Mouse (Mus musculus): Measurements from ENCODE around the gene Brinp1. TPM values are rescaled to one million over a fixed set of nuclear protein-coding genes. Genes with fewer than 3 reads are reported as not detected.

The Brinp1 gene
- polyA plus RNA-seq, 1 experiment, result not detected

- Histone ChIP-seq H3K4me1 (ENCODE audit: control insufficient read depth, insufficient read depth, low read length) (no peaks in the 10 kb centered on the region), H3K4me3 (ENCODE audit: insufficient read depth, low read length) (no peak overlapping the region), H3K27ac (ENCODE audit: insufficient read depth, low read depth, low read length) (no peak overlapping the region)
- TF ChIP-seq CTCF (IDR thresholded peaks at IDR 0.05; ENCODE audit: low read depth, low read length) (no peak), POLR2A (IDR thresholded peaks at IDR 0.05; ENCODE audit: borderline replicate concordance, low read depth, low read length) (no peak)
Observed at GRCm38 (mm10) chr4:68767393-68767792, 186.8 kb downstream of the Brinp1 start.

GRCm38 (mm10) chr4:68765772-68766573, 188.2 kb downstream of the Brinp1 start:
- TF ChIP-seq POLR2A (IDR thresholded peaks at IDR 0.05; ENCODE audit: borderline replicate concordance, low read depth, low read length) (no peak), CTCF (IDR thresholded peaks at IDR 0.05; ENCODE audit: low read depth, low read length) (no peak)
- Histone ChIP-seq H3K4me1 (ENCODE audit: control insufficient read depth, insufficient read depth, low read length) (no peaks in the 10 kb centered on the region), H3K27ac (ENCODE audit: insufficient read depth, low read depth, low read length) (no peak overlapping the region), H3K4me3 (ENCODE audit: insufficient read depth, low read length) (no peak overlapping the region)

- no peaks in the 10 kb centered on the region for H3K4me1 ChIP-seq (ENCODE audit: control insufficient read depth, insufficient read depth, low read length)
- H3K4me3 ChIP-seq (ENCODE audit: insufficient read depth, low read length), result no peak overlapping the region
- no peak for TF ChIP-seq CTCF (IDR thresholded peaks at IDR 0.05; ENCODE audit: low read depth, low read length)
- TF ChIP-seq POLR2A (IDR thresholded peaks at IDR 0.05; ENCODE audit: borderline replicate concordance, low read depth, low read length), result no peak
- no peak overlapping the region for H3K27ac ChIP-seq (ENCODE audit: insufficient read depth, low read depth, low read length)
Observed at GRCm38 (mm10) chr4:68764937-68765336, 189.3 kb downstream of the Brinp1 start.

GRCm38 (mm10) chr4:68720983-68721382, 233.2 kb downstream of the Brinp1 start:
- Histone ChIP-seq H3K4me3 (ENCODE audit: insufficient read depth, low read length) (no peak overlapping the region), H3K4me1 (ENCODE audit: control insufficient read depth, insufficient read depth, low read length) (no peaks in the 10 kb centered on the region), H3K27ac (ENCODE audit: insufficient read depth, low read depth, low read length) (no peak overlapping the region)
- TF ChIP-seq POLR2A (IDR thresholded peaks at IDR 0.05; ENCODE audit: borderline replicate concordance, low read depth, low read length), result no peak
- no peak for TF ChIP-seq CTCF (IDR thresholded peaks at IDR 0.05; ENCODE audit: low read depth, low read length)

Data from bone marrow macrophage, adult 2 months (primary cell).